Mouse (Mus musculus): ENCODE data around the gene Ntn3. TPM values are rescaled to one million over a fixed set of nuclear protein-coding genes. Genes with fewer than 3 reads are reported as not detected.

Gene Ntn3
- polyA plus RNA-seq (2012; rRNA removed): 0.82 and 1.4 TPM in 2 replicates

DNA sequence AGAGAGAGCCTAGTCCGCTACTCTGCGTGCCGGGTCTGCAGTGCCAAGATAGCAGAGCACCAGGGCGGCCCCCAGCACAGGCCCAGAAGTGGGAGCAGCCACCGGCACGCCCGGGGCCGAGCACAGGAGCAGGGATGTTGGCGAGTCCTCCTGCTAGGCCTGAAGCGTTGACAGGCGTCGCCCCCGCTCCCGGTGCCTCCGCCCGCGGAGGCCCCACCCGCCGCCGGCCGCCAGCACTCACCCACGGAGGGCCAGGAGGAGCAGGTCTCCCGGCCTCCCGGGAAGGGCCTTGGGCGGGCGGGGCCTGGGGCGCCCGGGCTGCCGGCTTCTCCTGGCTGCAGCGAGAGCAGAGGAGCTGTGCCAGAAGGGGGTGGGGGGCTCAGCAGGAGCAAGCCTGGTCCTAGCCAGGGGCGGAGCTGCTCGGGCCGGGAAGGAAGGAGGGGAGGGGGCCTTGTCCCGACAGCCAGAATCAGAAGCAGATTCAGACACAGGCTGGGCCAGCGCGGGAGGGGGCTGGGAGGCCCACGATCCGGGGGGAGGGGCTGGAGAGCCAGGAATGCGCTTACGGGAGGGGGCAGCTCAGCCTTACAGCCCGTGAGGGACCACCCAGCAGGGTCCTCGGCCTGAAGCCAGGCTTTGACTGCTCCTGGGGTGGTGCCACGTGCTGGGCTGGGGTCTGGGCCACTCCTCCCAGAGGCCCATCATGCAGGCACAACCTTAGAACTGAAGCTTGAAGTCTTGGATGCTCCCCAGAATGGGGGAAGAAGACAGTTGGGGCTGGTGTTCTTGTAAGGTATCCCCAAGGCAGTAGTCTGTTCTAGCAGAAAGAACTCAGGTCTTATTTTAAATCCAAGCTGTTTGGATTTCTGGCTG is at the start of gene Ntn3:
Ntn3 (minus strand) TSS at position 489 of the 873 bp plus-strand sequence.
- 18% methylated on average over 35 of the region's 43 CpGs for WGBS
- Histone ChIP-seq H3K4me1 (ENCODE audit: control insufficient read depth, insufficient read depth, insufficient read length) (peaks cover 24% of the 10 kb centered on the region), H3K27me3 (ENCODE audit: control insufficient read depth, insufficient read depth, low read length) (peaks cover 25% of the 10 kb centered on the region), H3K27ac (ENCODE audit: insufficient read depth, low read length) (no peak within 1 kb of the TSS), H3K36me3 (ENCODE audit: control insufficient read depth, insufficient read depth, low read length) (no peaks in the 10 kb centered on the region), H3K4me3 (ENCODE audit: extremely low read depth, insufficient read depth, insufficient read length) (peak within 1 kb of the TSS; percentile 22; the same call in 1 of the 2 replicates)
- DNase-seq (ENCODE audit: low read depth in 1 of 2, low spot score in 2 of 2): no peak
- TF ChIP-seq CTCF (IDR thresholded peaks at IDR 0.05; ENCODE audit: extremely low read depth, insufficient read depth, insufficient read length, insufficient replicate concordance) (no peak), POLR2A (IDR thresholded peaks at IDR 0.05; ENCODE audit: low read depth, low read length) (no peak)

DNA sequence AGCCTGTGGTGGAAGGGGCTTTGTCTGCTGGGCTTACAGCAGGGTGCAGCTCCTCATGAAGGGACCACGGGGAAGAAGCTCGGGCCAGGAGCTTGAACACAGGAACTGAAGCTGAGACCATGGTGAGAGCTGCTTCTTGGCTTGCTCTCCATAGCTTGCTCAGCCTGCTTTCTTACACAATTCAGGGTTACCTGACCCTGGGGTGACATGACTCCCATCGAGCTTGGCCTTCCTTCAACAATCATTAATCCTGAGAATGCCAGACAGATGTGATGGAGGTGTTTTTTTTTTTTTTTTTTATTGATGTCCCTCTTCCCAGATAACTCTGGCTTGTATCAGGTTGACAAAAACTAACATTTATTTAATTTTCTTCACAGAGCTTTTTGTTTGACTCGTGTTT is 49.6 kb upstream of the Ntn3 start:
- Histone ChIP-seq H3K27ac (ENCODE audit: insufficient read depth, low read length) (no peak overlapping the region), H3K4me1 (ENCODE audit: control insufficient read depth, insufficient read depth, insufficient read length) (peaks cover 5% of the 10 kb centered on the region; the same call in 1 of the 2 replicates), H3K36me3 (ENCODE audit: control insufficient read depth, insufficient read depth, low read length) (no peaks in the 10 kb centered on the region), H3K4me3 (ENCODE audit: extremely low read depth, insufficient read depth, insufficient read length) (no peak overlapping the region), H3K27me3 (ENCODE audit: control insufficient read depth, insufficient read depth, low read length) (no peaks in the 10 kb centered on the region)
- no peak for DNase-seq (ENCODE audit: low read depth in 1 of 2, low spot score in 2 of 2)
- WGBS: 49% methylated on average over 4 of the region's 4 CpGs
- TF ChIP-seq POLR2A (IDR thresholded peaks at IDR 0.05; ENCODE audit: low read depth, low read length) (no peak), CTCF (IDR thresholded peaks at IDR 0.05; ENCODE audit: extremely low read depth, insufficient read depth, insufficient read length, insufficient replicate concordance) (no peak)

DNA sequence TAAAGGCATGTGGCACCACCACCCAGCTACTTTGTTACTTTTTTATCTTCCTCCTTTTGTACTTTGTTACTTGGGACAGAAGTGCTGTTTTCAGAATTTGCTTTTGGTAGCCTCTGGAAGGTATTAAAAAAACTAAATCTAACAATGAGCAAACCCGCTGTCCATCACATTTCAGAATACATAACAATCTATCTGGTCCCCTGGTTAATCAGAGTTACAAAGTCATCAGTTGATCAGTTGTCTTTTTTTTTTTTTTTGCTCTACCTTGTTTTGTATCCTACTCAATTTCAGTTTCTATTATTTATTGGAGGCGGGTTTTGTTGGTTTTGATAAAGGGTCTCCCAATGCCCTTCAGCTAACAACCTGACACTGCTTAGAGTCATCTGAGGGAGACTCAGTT is 43.0 kb upstream of the Ntn3 start:
- no peaks in the 10 kb centered on the region for H3K36me3 ChIP-seq (ENCODE audit: control insufficient read depth, insufficient read depth, low read length)
- TF ChIP-seq POLR2A (IDR thresholded peaks at IDR 0.05; ENCODE audit: low read depth, low read length) (no peak), CTCF (IDR thresholded peaks at IDR 0.05; ENCODE audit: extremely low read depth, insufficient read depth, insufficient read length, insufficient replicate concordance) (no peak)
- DNase-seq (ENCODE audit: low read depth in 1 of 2, low spot score in 2 of 2): no peak
- no peaks in the 10 kb centered on the region for H3K4me1 ChIP-seq (ENCODE audit: control insufficient read depth, insufficient read depth, insufficient read length)
- no peaks in the 10 kb centered on the region for H3K27me3 ChIP-seq (ENCODE audit: control insufficient read depth, insufficient read depth, low read length)
- no peak overlapping the region for H3K4me3 ChIP-seq (ENCODE audit: extremely low read depth, insufficient read depth, insufficient read length)
- WGBS: 92% methylated on average over 2 of the region's 2 CpGs
- no peak overlapping the region for H3K27ac ChIP-seq (ENCODE audit: insufficient read depth, low read length)

DNA sequence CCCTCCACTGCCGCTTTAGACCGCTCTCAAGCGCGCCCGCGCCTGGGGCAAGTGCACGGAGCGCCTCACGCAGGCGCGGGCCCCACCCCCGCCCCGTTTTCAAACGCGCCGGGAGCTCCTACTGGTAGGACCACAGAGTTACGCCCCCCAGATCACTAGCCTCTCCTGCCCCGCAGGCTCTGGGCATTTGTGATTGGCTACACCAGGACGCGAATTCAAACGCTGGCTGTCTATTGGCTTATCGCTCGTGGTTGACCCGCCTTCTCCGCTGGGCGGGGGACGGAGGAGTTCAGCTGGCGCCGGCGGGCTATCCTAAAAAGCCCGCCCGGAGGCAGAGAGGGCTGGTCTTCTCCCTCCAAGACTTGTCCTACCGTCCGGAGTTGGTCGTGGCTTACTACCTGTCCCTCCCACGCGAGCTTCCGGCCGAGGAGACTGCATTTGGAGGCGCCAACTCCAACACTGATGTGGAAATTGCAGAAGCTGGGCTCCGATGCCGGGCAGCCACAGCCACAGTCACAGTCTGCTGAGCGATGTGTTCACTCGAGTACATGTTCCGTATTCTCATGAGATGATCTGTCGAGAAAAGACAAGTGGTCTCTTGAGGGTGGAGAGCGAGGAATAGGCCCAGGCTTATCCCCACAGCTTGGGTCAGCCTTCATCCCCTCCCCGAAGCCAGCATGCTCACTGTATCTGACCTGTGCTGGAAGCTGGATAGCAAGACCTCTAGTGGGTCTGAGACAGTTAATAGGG is 42.2 kb upstream of the Ntn3 start, which contains the start of gene Ccnf:
Ccnf (minus strand) TSS at position 165 of the 750 bp plus-strand sequence.
- DNase-seq (ENCODE audit: low read depth in 1 of 2, low spot score in 2 of 2): peak; percentile 94
- WGBS: under 1% methylated on average over 48 of the region's 48 CpGs
- TF ChIP-seq CTCF (IDR thresholded peaks at IDR 0.05; ENCODE audit: extremely low read depth, insufficient read depth, insufficient read length, insufficient replicate concordance) (0 out of 2 replicates have a peak, but pooled peaks have one; percentile 3), POLR2A (IDR thresholded peaks at IDR 0.05; ENCODE audit: low read depth, low read length) (no peak)
- no peaks in the 10 kb centered on the region for H3K27me3 ChIP-seq (ENCODE audit: control insufficient read depth, insufficient read depth, low read length)
- peak within 1 kb of the TSS; percentile 79 for H3K27ac ChIP-seq (ENCODE audit: insufficient read depth, low read length)
- H3K4me1 ChIP-seq (ENCODE audit: control insufficient read depth, insufficient read depth, insufficient read length): no peaks in the 10 kb centered on the region
- no peaks in the 10 kb centered on the region for H3K36me3 ChIP-seq (ENCODE audit: control insufficient read depth, insufficient read depth, low read length)
- H3K4me3 ChIP-seq (ENCODE audit: extremely low read depth, insufficient read depth, insufficient read length): peak within 1 kb of the TSS; percentile 81

DNA sequence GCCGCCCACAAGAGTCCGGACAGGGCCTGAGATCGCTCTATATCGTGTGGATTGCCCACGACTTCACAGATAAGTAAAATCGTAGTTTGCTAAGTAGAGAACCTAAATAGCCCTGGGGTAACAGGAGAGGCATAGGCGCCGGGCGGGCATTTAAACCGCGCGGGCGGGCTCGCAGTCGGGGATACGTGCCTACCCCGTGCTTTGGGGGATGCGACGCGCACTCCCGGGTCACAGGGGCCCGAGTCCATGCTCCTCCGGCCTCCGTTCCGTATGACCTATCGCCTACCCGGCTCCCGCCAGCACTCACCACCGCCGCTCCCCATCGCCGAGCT is 41.6 kb upstream of the Ntn3 start:
- TF ChIP-seq POLR2A (IDR thresholded peaks at IDR 0.05; ENCODE audit: low read depth, low read length): peak; percentile 22; the same call in 1 of the 2 replicates
- no peak for TF ChIP-seq CTCF (IDR thresholded peaks at IDR 0.05; ENCODE audit: extremely low read depth, insufficient read depth, insufficient read length, insufficient replicate concordance)
- H3K27me3 ChIP-seq (ENCODE audit: control insufficient read depth, insufficient read depth, low read length): no peaks in the 10 kb centered on the region
- peak overlapping the region; percentile 71 for H3K4me3 ChIP-seq (ENCODE audit: extremely low read depth, insufficient read depth, insufficient read length)
- H3K4me1 ChIP-seq (ENCODE audit: control insufficient read depth, insufficient read depth, insufficient read length): no peaks in the 10 kb centered on the region
- under 1% methylated on average over 32 of the region's 32 CpGs for WGBS
- H3K36me3 ChIP-seq (ENCODE audit: control insufficient read depth, insufficient read depth, low read length): no peaks in the 10 kb centered on the region
- DNase-seq (ENCODE audit: low read depth in 1 of 2, low spot score in 2 of 2): no peak
- no peak overlapping the region for H3K27ac ChIP-seq (ENCODE audit: insufficient read depth, low read length)

DNA sequence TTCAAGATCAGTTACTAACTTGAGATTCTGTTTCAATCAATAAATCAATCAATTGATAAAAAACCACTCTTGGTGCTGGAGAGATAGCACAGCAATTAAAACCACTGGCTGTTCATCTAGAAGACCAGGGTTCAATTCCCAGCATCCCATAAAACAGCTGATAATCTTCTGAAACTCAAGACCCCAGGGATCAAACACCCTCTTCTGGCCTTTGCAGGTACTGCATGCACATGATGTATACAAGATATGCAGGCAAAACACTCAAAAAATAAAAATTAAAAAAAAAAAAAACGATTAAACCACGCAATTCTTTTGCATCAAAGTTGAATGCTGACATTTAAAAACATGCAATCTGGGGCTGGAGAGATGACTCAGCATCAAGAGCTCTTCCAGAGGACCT is 39.3 kb upstream of the Ntn3 start:
- Histone ChIP-seq H3K4me3 (ENCODE audit: extremely low read depth, insufficient read depth, insufficient read length) (no peak overlapping the region), H3K27ac (ENCODE audit: insufficient read depth, low read length) (no peak overlapping the region), H3K27me3 (ENCODE audit: control insufficient read depth, insufficient read depth, low read length) (no peaks in the 10 kb centered on the region), H3K36me3 (ENCODE audit: control insufficient read depth, insufficient read depth, low read length) (peaks cover 5% of the 10 kb centered on the region; the same call in 1 of the 2 replicates), H3K4me1 (ENCODE audit: control insufficient read depth, insufficient read depth, insufficient read length) (no peaks in the 10 kb centered on the region)
- no peak for DNase-seq (ENCODE audit: low read depth in 1 of 2, low spot score in 2 of 2)
- no peak for TF ChIP-seq CTCF (IDR thresholded peaks at IDR 0.05; ENCODE audit: extremely low read depth, insufficient read depth, insufficient read length, insufficient replicate concordance)
- TF ChIP-seq POLR2A (IDR thresholded peaks at IDR 0.05; ENCODE audit: low read depth, low read length): no peak
- 94% methylated on average over 2 of the region's 2 CpGs for WGBS
